Mouse (Mus musculus) kidney, adult 2 months (tissue): ENCODE data around the gene Syne3. TPM values are rescaled to one million over a fixed set of nuclear protein-coding genes. Genes with fewer than 3 reads are reported as not detected.

Experiments used
- DNase-seq: peaks from one replicate; pipeline ENCODE4 v3.0.0; 2021
- H3K27ac ChIP-seq: fragments of 200-500 bp; 2 replicates; pipeline ENCODE4 v1.5.1; 2012; ENCODE audit warnings: low read depth, low read length, control low read depth, inconsistent platforms; ENCODE audit not compliant: insufficient read depth
- H3K27me3 ChIP-seq: fragments of 200-500 bp; replicated peaks from 2 replicates; pipeline ENCODE4 v1.6.1; 2012; ENCODE audit warnings: mild to moderate bottlenecking, moderate library complexity, low read length, inconsistent platforms; ENCODE audit not compliant: control insufficient read depth, insufficient read depth
- H3K36me3 ChIP-seq: fragments of 200-500 bp; 2 replicates; pipeline ENCODE4 v1.6.1; 2012; ENCODE audit warnings: mild to moderate bottlenecking, moderate library complexity, low read length, inconsistent platforms; ENCODE audit not compliant: control insufficient read depth, insufficient read depth
- H3K4me1 ChIP-seq: fragments of 200-500 bp; 2 replicates; pipeline ENCODE4 v1.6.1; 2011; ENCODE audit warnings: low read length; ENCODE audit not compliant: control insufficient read depth, insufficient read depth
- H3K4me3 ChIP-seq: fragments of 200-500 bp; 2 replicates; pipeline ENCODE4 v1.5.1; 2011; ENCODE audit warnings: mild to moderate bottlenecking, low read depth, low read length, control low read depth; ENCODE audit not compliant: insufficient read depth
- CTCF ChIP-seq: fragments of 200-500 bp; conservative IDR thresholded peaks from 2 replicates; pipeline ENCODE4 v1.5.1; 2011; ENCODE audit warnings: low read depth, mild to moderate bottlenecking, control low read depth, low read length, moderate library complexity, mixed read lengths; ENCODE audit not compliant: insufficient read depth, insufficient read length
- POLR2A ChIP-seq: fragments of 200-500 bp; IDR thresholded peaks from one replicate; pipeline ENCODE4 v1.6.1; 2011; ENCODE audit warnings: low read depth, low read length, control low read depth
- WGBS: fragments of 180-500 bp; shearing (Covaris S2); methylation state at CpG from one replicate; pipeline ENCODE4 v1.1.7; 2018; 5-methylcytosine and 5-hydroxymethylcytosine counted together
- polyA plus RNA-seq: library from polyadenylated mRNA; depleted of rRNA; stranded (reverse); fragments of >200 nt; gene quantifications from 2 replicates; pipeline ENCODE4 v1.2.3, GENCODE M21; 2012

Syne3 gene
- polyA plus RNA-seq, 1 experiment = 2.7 TPM

DNA sequence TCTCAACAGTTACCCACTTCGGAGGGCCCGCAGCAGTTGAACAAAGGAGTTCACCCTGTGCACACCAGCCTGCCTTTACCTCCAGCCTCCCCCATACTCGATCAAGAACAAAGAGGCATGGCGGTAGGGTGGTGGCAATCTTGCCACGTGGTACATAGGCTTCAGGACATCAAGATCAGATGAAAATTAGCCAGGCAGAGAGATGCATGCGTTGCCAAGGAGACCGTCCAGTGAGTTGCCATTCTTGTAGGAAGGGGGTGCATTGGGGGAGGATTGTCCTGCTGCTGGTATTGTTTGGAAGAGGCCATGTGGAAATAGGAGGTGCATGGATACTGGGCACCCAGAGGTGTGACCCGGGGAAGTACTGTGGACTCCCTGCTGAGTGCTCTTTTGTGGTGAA is 87.0 kb downstream of the Syne3 start:
- TF ChIP-seq CTCF = no peak
- TF ChIP-seq POLR2A = no peak
- no peaks in the 10 kb centered on the region for H3K36me3 ChIP-seq
- H3K27ac ChIP-seq = no peak overlapping the region
- DNase-seq = no peak
- WGBS = 68% methylated on average over 8 of the region's 8 CpGs
- no peaks in the 10 kb centered on the region for H3K27me3 ChIP-seq
- no peak overlapping the region for H3K4me3 ChIP-seq
- H3K4me1 ChIP-seq = peaks cover 2% of the 10 kb centered on the region; the same call in 1 of the 2 replicates

DNA sequence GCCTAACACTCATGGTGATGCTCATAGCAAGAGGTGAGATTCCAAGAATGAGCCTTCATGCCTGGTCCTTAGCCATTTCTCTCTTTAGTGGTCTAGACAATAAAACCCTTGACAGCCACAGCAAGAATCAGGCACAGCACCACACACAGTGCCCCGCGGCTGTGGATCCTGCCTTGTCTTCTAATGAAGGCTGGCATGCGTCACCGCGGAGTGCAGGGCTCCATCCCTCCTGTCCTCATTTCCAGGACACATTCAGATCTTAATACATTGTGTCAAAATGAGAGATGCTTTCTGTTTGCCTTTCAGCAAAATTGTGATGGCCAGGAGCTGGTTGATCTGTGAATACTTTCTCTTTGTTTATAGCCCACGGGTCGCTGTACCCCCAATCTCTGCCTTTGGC is 88.5 kb downstream of the Syne3 start:
- DNase-seq = no peak
- H3K27me3 ChIP-seq = no peaks in the 10 kb centered on the region
- no peak overlapping the region for H3K4me3 ChIP-seq
- H3K36me3 ChIP-seq = no peaks in the 10 kb centered on the region
- WGBS = 83% methylated on average over 7 of the region's 7 CpGs
- no peak for TF ChIP-seq CTCF
- TF ChIP-seq POLR2A = no peak
- H3K27ac ChIP-seq = no peak overlapping the region
- H3K4me1 ChIP-seq = peaks cover 2% of the 10 kb centered on the region; the same call in 1 of the 2 replicates

DNA sequence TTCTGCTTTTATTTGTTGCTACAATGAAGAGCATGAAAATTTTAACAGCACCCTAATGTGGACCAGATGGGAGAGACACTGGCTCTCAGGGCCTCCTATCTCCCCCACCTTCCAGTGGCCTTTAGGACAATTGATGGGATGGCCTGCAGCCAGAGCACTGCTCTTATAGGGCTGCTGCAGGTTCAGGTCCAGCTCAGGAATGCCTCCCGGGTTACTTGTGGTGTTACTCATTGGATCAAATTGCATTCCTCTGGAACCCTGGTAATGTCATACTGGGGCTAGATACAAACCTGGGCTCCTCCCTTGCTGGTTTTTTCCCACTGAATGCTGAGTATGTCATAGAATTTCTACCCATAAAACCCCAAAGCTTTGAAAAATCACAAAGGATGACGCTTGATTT is 90.4 kb downstream of the Syne3 start:
- Histone ChIP-seq H3K36me3 (no peaks in the 10 kb centered on the region), H3K27me3 (no peaks in the 10 kb centered on the region), H3K27ac (no peak overlapping the region), H3K4me1 (peaks cover 2% of the 10 kb centered on the region; the same call in 1 of the 2 replicates), H3K4me3 (no peak overlapping the region)
- no peak for DNase-seq
- TF ChIP-seq CTCF = no peak
- TF ChIP-seq POLR2A = no peak
- 73% methylated on average over 2 of the region's 2 CpGs for WGBS

DNA sequence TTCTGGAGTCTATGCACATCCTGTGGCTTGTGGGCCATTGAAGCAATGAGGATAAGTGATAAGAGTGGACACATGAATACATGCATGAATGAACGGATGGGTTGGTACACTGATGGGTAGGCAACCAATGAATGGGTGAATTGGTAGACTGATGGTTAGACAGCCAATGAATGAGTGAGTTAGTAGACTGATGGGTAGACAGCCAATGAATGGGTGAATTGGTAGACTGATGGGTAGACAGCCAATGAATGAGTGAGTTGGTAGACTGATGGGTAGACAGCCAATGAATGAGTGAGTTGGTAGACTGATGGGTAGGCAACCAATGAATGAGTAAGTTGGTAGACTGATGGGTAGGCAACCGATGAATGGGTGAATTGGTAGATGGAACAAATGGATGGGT is 91.7 kb downstream of the Syne3 start:
- 95% methylated on average over 2 of the region's 2 CpGs for WGBS

DNA sequence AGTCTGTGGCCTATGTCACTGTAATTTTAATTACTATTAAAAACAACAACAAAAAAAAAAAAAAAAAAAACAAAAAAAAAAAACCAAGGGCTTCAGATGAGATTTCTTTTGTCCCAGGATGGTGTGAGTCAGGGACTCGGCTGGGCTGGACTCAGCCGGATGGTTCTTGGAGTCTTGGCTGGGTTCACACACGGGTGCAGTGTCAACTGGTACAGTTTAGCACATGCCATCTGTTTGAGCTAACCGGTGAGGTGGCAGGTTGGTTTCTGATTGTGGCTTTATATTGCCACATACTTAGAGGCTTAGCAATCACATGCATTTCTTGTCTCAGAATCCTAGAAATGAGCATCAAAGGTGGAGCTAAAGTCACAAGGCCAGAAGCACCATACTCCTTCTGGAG is 92.3 kb downstream of the Syne3 start:
- DNase-seq = no peak
- WGBS = 76% methylated on average over 4 of the region's 4 CpGs
- Histone ChIP-seq H3K4me3 (no peak overlapping the region), H3K36me3 (no peaks in the 10 kb centered on the region), H3K27ac (no peak overlapping the region), H3K27me3 (no peaks in the 10 kb centered on the region), H3K4me1 (peaks cover 7% of the 10 kb centered on the region; the same call in 1 of the 2 replicates)
- TF ChIP-seq POLR2A (no peak), CTCF (no peak)

More for the DNA sequence above, 91.7 kb downstream of the Syne3 start:
- TF ChIP-seq CTCF = no peak
- TF ChIP-seq POLR2A = no peak
- Histone ChIP-seq H3K36me3 (no peaks in the 10 kb centered on the region), H3K4me1 (peaks cover 2% of the 10 kb centered on the region; the same call in 1 of the 2 replicates), H3K27ac (no peak overlapping the region), H3K4me3 (no peak overlapping the region), H3K27me3 (no peaks in the 10 kb centered on the region)
- DNase-seq = no peak

DNA sequence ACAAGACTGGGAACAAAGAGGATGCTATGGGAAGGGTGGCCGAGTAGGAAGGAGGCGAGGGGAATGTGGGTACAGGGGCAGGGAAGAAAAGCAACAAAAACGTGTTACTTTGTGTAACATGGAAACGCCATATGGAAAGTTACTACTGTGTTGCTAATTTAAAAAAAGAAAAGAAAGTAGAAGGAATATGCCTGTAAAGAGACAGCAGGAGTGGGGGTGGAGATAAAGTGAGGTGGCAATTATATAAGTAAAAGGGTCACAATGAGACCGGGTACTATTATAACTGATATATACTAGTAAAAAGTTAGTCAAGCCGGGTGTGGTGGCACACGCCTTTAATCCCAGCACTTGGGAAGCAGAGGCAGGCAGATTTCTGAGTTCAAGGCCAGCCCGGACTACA is 92.8 kb downstream of the Syne3 start:
- H3K27ac ChIP-seq = no peak overlapping the region
- no peak for DNase-seq
- H3K4me3 ChIP-seq = no peak overlapping the region
- TF ChIP-seq POLR2A = no peak
- TF ChIP-seq CTCF = no peak
- H3K4me1 ChIP-seq = peaks cover 8% of the 10 kb centered on the region; the same call in 1 of the 2 replicates
- H3K36me3 ChIP-seq = no peaks in the 10 kb centered on the region
- 91% methylated on average over 8 of the region's 8 CpGs for WGBS
- no peaks in the 10 kb centered on the region for H3K27me3 ChIP-seq

DNA sequence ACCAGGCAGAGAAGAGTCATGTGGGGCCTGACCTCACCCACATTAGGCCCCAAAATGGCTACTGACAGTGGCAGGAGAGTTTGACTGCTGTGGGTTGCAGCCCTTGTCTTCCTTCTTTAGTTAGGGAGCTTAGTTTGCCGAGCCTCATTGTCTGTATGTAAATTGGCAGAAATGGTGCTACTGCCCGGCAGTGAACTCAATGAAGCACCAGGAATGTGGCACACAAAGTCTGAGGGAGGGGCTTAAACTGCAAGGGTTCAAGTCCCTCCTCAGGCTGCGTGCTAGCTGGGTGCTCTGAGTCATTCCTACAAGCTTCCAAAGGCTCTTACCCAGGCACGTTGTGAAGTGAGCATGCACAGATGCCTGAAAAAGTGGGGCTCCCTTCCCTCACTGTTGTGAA is 93.9 kb downstream of the Syne3 start:
- no peaks in the 10 kb centered on the region for H3K27me3 ChIP-seq
- no peak for TF ChIP-seq CTCF
- TF ChIP-seq POLR2A = no peak
- peaks cover 8% of the 10 kb centered on the region; the same call in 1 of the 2 replicates for H3K4me1 ChIP-seq
- no peak for DNase-seq
- 68% methylated on average over 4 of the region's 4 CpGs for WGBS
- H3K27ac ChIP-seq = no peak overlapping the region
- no peaks in the 10 kb centered on the region for H3K36me3 ChIP-seq
- H3K4me3 ChIP-seq = no peak overlapping the region

DNA sequence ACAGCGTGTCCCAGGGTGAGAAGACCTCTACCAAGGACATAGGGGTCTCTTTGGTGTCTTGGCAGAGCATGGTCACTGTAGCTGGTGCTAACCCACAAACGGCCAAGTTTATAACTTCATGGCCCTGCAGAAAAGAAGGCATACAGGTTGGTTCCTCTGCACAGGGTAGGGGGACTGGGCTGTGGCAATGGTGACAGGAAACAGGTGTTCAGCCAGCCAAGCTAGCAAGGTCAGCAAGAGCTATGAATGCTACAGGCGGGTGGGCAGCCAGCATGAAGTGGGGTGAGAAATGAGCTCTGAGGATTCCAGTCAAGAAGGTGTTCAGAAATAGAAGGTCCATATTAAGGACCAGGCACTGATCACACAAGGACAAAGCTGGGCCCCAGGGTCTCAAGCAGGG is 96.6 kb downstream of the Syne3 start:
- H3K4me1 ChIP-seq = peaks cover 11% of the 10 kb centered on the region; the same call in 1 of the 2 replicates
- whole genome bisulfite sequencing = 65% methylated on average over 3 of the region's 3 CpGs
- H3K27ac ChIP-seq = no peak overlapping the region
- H3K4me3 ChIP-seq = no peak overlapping the region
- no peaks in the 10 kb centered on the region for H3K36me3 ChIP-seq
- no peak for DNase-seq
- TF ChIP-seq POLR2A (no peak), CTCF (no peak)
- H3K27me3 ChIP-seq = no peaks in the 10 kb centered on the region
